ENCODE assay signal across 8 mouse cellular contexts in the genomic region with DNA sequence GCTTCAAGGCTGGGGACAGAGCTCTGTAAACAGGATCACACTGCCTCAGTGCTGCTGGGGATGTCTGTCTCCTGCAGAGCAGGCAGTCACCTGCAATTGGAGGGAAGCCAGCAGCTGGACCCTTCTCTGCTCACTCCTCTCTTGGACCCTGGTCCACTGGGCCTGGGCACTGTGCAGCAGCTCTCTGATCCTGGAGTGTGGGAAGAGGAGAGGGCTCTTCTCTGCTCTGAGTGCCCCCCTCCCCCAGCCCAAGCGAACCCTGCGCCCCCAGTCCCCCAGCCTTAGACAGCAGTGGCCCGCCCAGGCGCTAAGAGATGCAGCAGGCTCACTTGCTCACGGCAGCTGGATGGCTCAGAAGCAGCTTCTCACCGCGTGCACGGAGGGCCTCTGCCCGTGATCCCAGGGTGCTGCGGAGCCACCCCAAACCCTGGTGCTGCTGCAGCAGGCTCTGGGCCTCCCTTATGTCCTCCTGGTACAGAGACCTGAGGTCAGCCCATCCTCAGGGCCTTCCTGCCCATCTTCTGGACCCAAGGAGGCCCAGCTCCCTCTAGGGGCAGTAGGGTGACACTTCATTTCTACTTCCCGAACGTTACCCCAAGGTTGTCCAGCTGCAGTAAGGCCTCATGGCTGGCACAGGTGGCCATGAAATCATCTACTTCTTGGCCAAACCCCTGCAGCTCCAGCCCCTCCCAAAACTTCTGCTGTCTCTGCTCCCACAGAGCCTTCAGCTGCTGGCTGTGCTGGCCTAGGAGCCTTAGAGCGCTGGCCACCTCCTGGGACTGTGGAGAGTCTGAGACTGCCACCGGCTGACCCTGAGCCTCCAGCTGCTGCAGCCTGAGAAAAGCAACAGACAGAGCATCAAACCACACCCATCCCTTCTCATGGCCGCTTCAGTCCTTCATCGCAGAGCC. TPM values are rescaled to one million over a fixed set of nuclear protein-coding genes. Genes with fewer than 3 reads are reported as not detected.
A peak's percentile ranks its signal among the peaks of the same experiment; 100 is the strongest.
DNase-seq lines count a peak whose midpoint lies in the region; ATAC-seq and TF ChIP-seq lines count a peak whose summit lies in the region.

No protein-coding gene starts in this region.

- peak; percentile 21; the same call in 1 of the 2 replicates for ATAC-seq in embryonic facial prominence, embryonic 15.5 days (ENCODE audit: insufficient number of reproducible peaks, low FRiP score, low TSS enrichment, low read depth)
- peak; percentile 61 for ATAC-seq in intestine, embryonic 16.5 days

- H3K4me3 ChIP-seq in embryonic facial prominence, embryonic 15.5 days (replicated peaks): no peak overlapping the region
- H3K4me3 ChIP-seq in intestine, embryonic 16.5 days (ENCODE audit: low read length): no peak overlapping the region
- H3K4me3 ChIP-seq in small intestine, adult 2 months (ENCODE audit: low read depth, low read length): no peak overlapping the region

- no peaks in the 10 kb centered on the region for H3K27me3 ChIP-seq in embryonic facial prominence, embryonic 15.5 days
- H3K27me3 ChIP-seq in intestine, embryonic 16.5 days (replicated peaks; ENCODE audit: control insufficient read depth, insufficient read depth, low read length): no peaks in the 10 kb centered on the region
- H3K27me3 ChIP-seq in small intestine, adult 2 months (ENCODE audit: control insufficient read depth, insufficient read depth, low read length): no peaks in the 10 kb centered on the region

- no peak overlapping the region for H3K9ac ChIP-seq in embryonic facial prominence, embryonic 15.5 days
- no peak overlapping the region for H3K9ac ChIP-seq in intestine, embryonic 16.5 days (ENCODE audit: low read depth, low read length)

- no peaks in the 10 kb centered on the region for H3K9me3 ChIP-seq in embryonic facial prominence, embryonic 15.5 days (replicated peaks)
- H3K9me3 ChIP-seq in intestine, embryonic 16.5 days (ENCODE audit: control insufficient read depth, low read length): no peaks in the 10 kb centered on the region

- TF ChIP-seq CTCF in small intestine, adult 2 months (IDR thresholded peaks at IDR 0.05; ENCODE audit: extremely low read depth, insufficient read length, insufficient replicate concordance, low read depth, low read length): peak; percentile 64; the same call in 1 of the 2 replicates

- WGBS in embryonic facial prominence, embryonic 15.5 days: 33% methylated on average over 16 of the region's 16 CpGs
- 45% methylated on average over 16 of the region's 16 CpGs for WGBS in intestine, embryonic 16.5 days
- WGBS in small intestine, adult 2 months: 56% methylated on average over 16 of the region's 16 CpGs

- peaks cover under 1% of the 10 kb centered on the region; the same call in 1 of the 2 replicates for H3K4me1 ChIP-seq in embryonic facial prominence, embryonic 15.5 days
- H3K4me1 ChIP-seq in intestine, embryonic 16.5 days (ENCODE audit: control insufficient read depth, insufficient read depth, low read length): no peaks in the 10 kb centered on the region
- H3K4me1 ChIP-seq in small intestine, adult 2 months (ENCODE audit: control insufficient read depth, insufficient read depth, insufficient read length, low read length): no peaks in the 10 kb centered on the region; the same call in 1 of the 2 replicates

- DNase-seq in heart, postnatal 4 days: peak; percentile 49
- no peak for DNase-seq in heart, adult 8-10 months (ENCODE audit: low spot score)
- DNase-seq in adrenal gland, postnatal 25 days: peak; percentile 45
- peak; percentile 45 for DNase-seq in lung, postnatal 14 days
- no peak for DNase-seq in natural killer cell, adult 2 months (ENCODE audit: low spot score in 2 of 2)

- no peaks in the 10 kb centered on the region for H3K36me3 ChIP-seq in embryonic facial prominence, embryonic 15.5 days
- no peaks in the 10 kb centered on the region for H3K36me3 ChIP-seq in intestine, embryonic 16.5 days (ENCODE audit: control insufficient read depth, insufficient read depth, low read length)
- H3K36me3 ChIP-seq in small intestine, adult 2 months (ENCODE audit: control insufficient read depth, insufficient read depth, low read length): no peaks in the 10 kb centered on the region

- H3K27ac ChIP-seq in embryonic facial prominence, embryonic 15.5 days (replicated peaks): no peak overlapping the region
- no peak overlapping the region for H3K27ac ChIP-seq in intestine, embryonic 16.5 days (ENCODE audit: low read length)
- H3K27ac ChIP-seq in small intestine, adult 2 months (ENCODE audit: insufficient read depth, low read depth, low read length): no peak overlapping the region

- TF ChIP-seq POLR2A in small intestine, adult 2 months (IDR thresholded peaks at IDR 0.05; ENCODE audit: low read depth, low read length): no peak

- no peak overlapping the region for H3K4me2 ChIP-seq in embryonic facial prominence, embryonic 15.5 days (replicated peaks)
- H3K4me2 ChIP-seq in intestine, embryonic 16.5 days (ENCODE audit: low read depth, low read length): no peak overlapping the region

RNA-seq across cellular contexts. Expression of a gene that starts 35.6 kb away (rescaled TPM):
- total RNA-seq in heart, postnatal 4 days (2021): 1 to 10 TPM; 1.9 to 4.0 TPM
- total RNA-seq in heart, adult 8-10 months (2022): 1 to 10 TPM in 3 of 4 experiments, under 1 TPM in 1; 0.72 to 1.8 (median 1.3) TPM
- total RNA-seq in adrenal gland, postnatal 25 days (2021): 2.7 and 3.9 TPM in 2 replicates
- polyA plus RNA-seq in embryonic facial prominence, embryonic 15.5 days (2015; fragmentation: Nextera tagmentation; extraction: Ambion mirVana): 2.4 and 3.8 TPM in 2 replicates
- polyA plus RNA-seq in intestine, embryonic 16.5 days (2015; fragmentation: Nextera tagmentation; extraction: Ambion mirVana): 0.49 and 0.94 TPM in 2 replicates
- polyA plus RNA-seq in small intestine, adult 2 months (2012; rRNA removed): 0.74 and 3.3 TPM in 2 replicates

RNA-seq across cellular contexts. Expression of a gene that starts 41.5 kb away (rescaled TPM):
- 1 to 10 TPM in 1 of 2 experiments, under 1 TPM in 1; 0.43 to 1.6 TPM for total RNA-seq in heart, postnatal 4 days (2021)
- total RNA-seq in heart, adult 8-10 months (2022): under 1 TPM; 0.16 to 0.59 (median 0.21) TPM
- 2.6 and 2.8 TPM in 2 replicates for total RNA-seq in adrenal gland, postnatal 25 days (2021)
- 3.7 and 6.1 TPM in 2 replicates for polyA plus RNA-seq in embryonic facial prominence, embryonic 15.5 days (2015; fragmentation: Nextera tagmentation; extraction: Ambion mirVana)
- polyA plus RNA-seq in intestine, embryonic 16.5 days (2015; fragmentation: Nextera tagmentation; extraction: Ambion mirVana): 2.4 and 3.8 TPM in 2 replicates
- 1.1 and 2.8 TPM in 2 replicates for polyA plus RNA-seq in small intestine, adult 2 months (2012; rRNA removed)

RNA-seq across cellular contexts. Expression of a gene that starts 41.5 kb away (rescaled TPM):
- total RNA-seq in heart, postnatal 4 days (2021): 10 to 100 TPM; 12.2 to 13.6 TPM
- 1 to 10 TPM; 6.6 to 8.6 (median 7.2) TPM for total RNA-seq in heart, adult 8-10 months (2022)
- 11.3 and 13.0 TPM in 2 replicates for total RNA-seq in adrenal gland, postnatal 25 days (2021)
- 16.7 and 20.8 TPM in 2 replicates for polyA plus RNA-seq in embryonic facial prominence, embryonic 15.5 days (2015; fragmentation: Nextera tagmentation; extraction: Ambion mirVana)
- 16.1 and 17.4 TPM in 2 replicates for polyA plus RNA-seq in intestine, embryonic 16.5 days (2015; fragmentation: Nextera tagmentation; extraction: Ambion mirVana)
- polyA plus RNA-seq in small intestine, adult 2 months (2012; rRNA removed): 1.3 and 6.8 TPM in 2 replicates

Comparison
In these comparisons a context has a peak if more than half of its experiments do, and no peak if none do; other contexts are left out.
1. DNase-seq: peak in heart, postnatal 4 days (single experiment), adrenal gland, postnatal 25 days (single experiment) and lung, postnatal 14 days (single experiment); none in heart, adult 8-10 months (single experiment) and natural killer cell, adult 2 months (0 of 2).